Comparison of ENCODE assay signal across 20 mouse cellular contexts in the genomic region with DNA sequence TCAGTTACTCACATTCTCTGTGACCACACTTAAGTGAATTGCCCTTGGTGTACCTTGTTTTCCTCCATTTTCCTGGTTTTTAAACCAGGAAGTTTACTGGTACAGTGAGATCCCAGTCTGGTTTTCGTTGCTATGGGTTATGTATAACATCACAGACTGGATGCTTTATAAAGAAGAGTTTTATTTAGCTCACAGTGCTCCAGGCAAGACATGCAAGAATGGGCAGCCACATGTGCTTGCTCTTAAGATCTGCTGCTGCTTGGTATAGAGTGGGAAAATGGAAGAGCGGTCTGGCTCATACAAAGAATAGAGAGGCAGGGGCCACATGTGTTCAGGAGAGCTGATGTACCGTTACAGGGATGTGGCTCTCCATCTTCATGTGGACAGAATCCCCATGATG.
DNase-seq lines count a peak whose midpoint lies in the region; ATAC-seq and TF ChIP-seq lines count a peak whose summit lies in the region.
"Had no signal": no experiment of that assay in that cellular context is flagged by ENCODE, and none has a peak within 500 bp of the region (broad histone marks: within the 10 kb centered on the region; RNA-seq: fewer than 3 reads in every experiment).

No protein-coding gene starts in this region.

- no peak for DNase-seq in frontal cortex, postnatal 25 days (ENCODE audit: low spot score in 2 of 2)
- DNase-seq in midbrain, embryonic 11.5 days (ENCODE audit: low spot score, missing footprints): peak; percentile 26
- DNase-seq in midbrain, postnatal 0 days (ENCODE audit: low spot score): no peak
- DNase-seq in right cerebral cortex, postnatal 10 days (ENCODE audit: low spot score in 2 of 2): peak; percentile 35 to 57
- DNase-seq in right cerebral cortex, postnatal 14 days: no peak
- no peak for DNase-seq in heart, postnatal 10 days
- DNase-seq: adrenal gland, adult 2 months; adrenal gland, postnatal 10 days; adrenal gland, postnatal 25 days; cerebellum, adult 11-12 months; cerebellum, adult 2 months; cerebellum, adult 9-10 months; cerebellum, postnatal 10 days; cerebellum, postnatal 25 days had no signal

- H3K27me3 ChIP-seq in midbrain, embryonic 11.5 days (ENCODE audit: control insufficient read depth, insufficient read depth, low read length): peaks cover 7% of the 10 kb centered on the region
- H3K27me3 ChIP-seq in midbrain, postnatal 0 days (ENCODE audit: insufficient read depth, low read length): no peaks in the 10 kb centered on the region
- no peaks in the 10 kb centered on the region for H3K27me3 ChIP-seq in neural tube, embryonic 15.5 days (replicated peaks)
- H3K27me3 ChIP-seq: embryonic facial prominence, embryonic 12.5 days; forebrain, embryonic 13.5 days; forebrain, embryonic 15.5 days had no signal

- peak; percentile 90 for ATAC-seq in frontal cortex, adult (ENCODE audit: low TSS enrichment)
- no peak for ATAC-seq in midbrain, embryonic 11.5 days (ENCODE audit: low FRiP score)
- no peak for ATAC-seq in midbrain, postnatal 0 days (ENCODE audit: low FRiP score)
- peak; percentile 38; the same call in 1 of the 2 replicates for ATAC-seq in neural tube, embryonic 15.5 days (ENCODE audit: low FRiP score)
- ATAC-seq: forebrain, embryonic 13.5 days; forebrain, embryonic 15.5 days had no signal

- no peaks in the 10 kb centered on the region for H3K9me3 ChIP-seq in midbrain, embryonic 11.5 days (ENCODE audit: control insufficient read depth, low read length)
- H3K9me3 ChIP-seq in midbrain, postnatal 0 days (ENCODE audit: low read length): no peaks in the 10 kb centered on the region
- no peaks in the 10 kb centered on the region for H3K9me3 ChIP-seq in neural tube, embryonic 15.5 days (replicated peaks)
- H3K9me3 ChIP-seq: embryonic facial prominence, embryonic 10.5 days; embryonic facial prominence, embryonic 12.5 days; forebrain, embryonic 13.5 days; forebrain, embryonic 15.5 days had no signal

- H3K4me2 ChIP-seq in midbrain, embryonic 11.5 days: no peak overlapping the region
- H3K4me2 ChIP-seq in midbrain, postnatal 0 days (ENCODE audit: low read depth, low read length, poor library complexity, severe bottlenecking): no peak overlapping the region
- H3K4me2 ChIP-seq in neural tube, embryonic 15.5 days: no peak overlapping the region
- H3K4me2 ChIP-seq: embryonic facial prominence, embryonic 12.5 days; forebrain, embryonic 13.5 days; forebrain, embryonic 15.5 days had no signal

- no peak for TF ChIP-seq CTCF in midbrain, postnatal 0 days (IDR thresholded peaks at IDR 0.05)

- no peak overlapping the region for H3K9ac ChIP-seq in midbrain, embryonic 11.5 days (ENCODE audit: low read length)
- no peak overlapping the region for H3K9ac ChIP-seq in midbrain, postnatal 0 days (replicated peaks; ENCODE audit: low read length, poor library complexity, severe bottlenecking)
- H3K9ac ChIP-seq in neural tube, embryonic 15.5 days (replicated peaks): no peak overlapping the region
- H3K9ac ChIP-seq: embryonic facial prominence, embryonic 12.5 days; forebrain, embryonic 13.5 days; forebrain, embryonic 15.5 days had no signal

- H3K4me1 ChIP-seq in midbrain, embryonic 11.5 days (ENCODE audit: control insufficient read depth, insufficient read depth, low read length): no peaks in the 10 kb centered on the region
- no peaks in the 10 kb centered on the region for H3K4me1 ChIP-seq in midbrain, postnatal 0 days (ENCODE audit: insufficient read depth, low read length)
- 0 out of 2 replicates have a peak, but pooled peaks cover 3% of the 10 kb centered on the region for H3K4me1 ChIP-seq in neural tube, embryonic 15.5 days
- H3K4me1 ChIP-seq: forebrain, embryonic 13.5 days; forebrain, embryonic 15.5 days had no signal

- no peak overlapping the region for H3K4me3 ChIP-seq in midbrain, embryonic 11.5 days (ENCODE audit: low read depth, low read length)
- H3K4me3 ChIP-seq in midbrain, postnatal 0 days (ENCODE audit: low read depth, low read length): no peak overlapping the region
- no peak overlapping the region for H3K4me3 ChIP-seq in neural tube, embryonic 15.5 days (replicated peaks)
- H3K4me3 ChIP-seq: embryonic facial prominence, embryonic 10.5 days; embryonic facial prominence, embryonic 12.5 days; forebrain, embryonic 13.5 days; forebrain, embryonic 15.5 days had no signal

- no peaks in the 10 kb centered on the region for H3K36me3 ChIP-seq in midbrain, embryonic 11.5 days (ENCODE audit: control insufficient read depth, insufficient read depth, low read length)
- H3K36me3 ChIP-seq in midbrain, postnatal 0 days (ENCODE audit: insufficient read depth, low read length): no peaks in the 10 kb centered on the region
- H3K36me3 ChIP-seq in neural tube, embryonic 15.5 days: no peaks in the 10 kb centered on the region
- H3K36me3 ChIP-seq: embryonic facial prominence, embryonic 10.5 days; embryonic facial prominence, embryonic 12.5 days; forebrain, embryonic 15.5 days had no signal

- 79% methylated on average over 3 of the region's 3 CpGs for WGBS in midbrain, embryonic 11.5 days
- 71% methylated on average over 3 of the region's 3 CpGs for WGBS in midbrain, postnatal 0 days
- WGBS in neural tube, embryonic 15.5 days: 77% methylated on average over 3 of the region's 3 CpGs

- intact Hi-C loops in heart, postnatal 10 days (cut with DNase I): no loop called here

- no peak overlapping the region for H3K27ac ChIP-seq in midbrain, embryonic 11.5 days (ENCODE audit: low read depth, low read length)
- no peak overlapping the region for H3K27ac ChIP-seq in midbrain, postnatal 0 days (ENCODE audit: low read depth, low read length)
- no peak overlapping the region for H3K27ac ChIP-seq in neural tube, embryonic 15.5 days (replicated peaks)
- H3K27ac ChIP-seq: embryonic facial prominence, embryonic 10.5 days; embryonic facial prominence, embryonic 12.5 days; forebrain, embryonic 13.5 days; forebrain, embryonic 15.5 days had no signal

Comparison
In these comparisons a context has a peak if more than half of its experiments do, and no peak if none do; other contexts are left out.
1. DNase-seq: peak in midbrain, embryonic 11.5 days (single experiment) and right cerebral cortex, postnatal 10 days (2 of 2); none in frontal cortex, postnatal 25 days (0 of 2), midbrain, postnatal 0 days (single experiment), right cerebral cortex, postnatal 14 days (single experiment) and heart, postnatal 10 days (0 of 2).
2. ATAC-seq: peak in frontal cortex, adult (single experiment) and neural tube, embryonic 15.5 days (single experiment); none in midbrain, embryonic 11.5 days (single experiment) and midbrain, postnatal 0 days (single experiment).